13 mouse cellular contexts compared by ENCODE assay signal in the genomic region with DNA sequence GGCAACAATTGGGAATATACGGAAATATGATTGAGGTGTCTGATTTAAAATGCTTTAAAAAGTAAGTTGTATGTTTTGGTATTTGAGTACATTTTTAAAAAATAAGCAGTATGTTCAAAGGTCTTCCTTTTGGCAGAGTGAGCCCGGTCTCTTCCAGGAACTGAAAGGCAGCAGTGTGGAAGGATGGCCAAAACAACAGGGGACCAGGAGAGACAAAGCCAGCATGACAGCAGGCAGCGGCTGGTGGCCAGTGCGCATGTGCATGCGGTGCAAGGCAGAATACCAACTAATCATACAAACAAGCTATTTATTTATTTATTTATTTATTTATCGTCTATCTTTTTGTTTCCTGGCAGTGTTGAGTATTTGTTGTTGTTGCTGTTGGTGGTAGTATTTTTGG. TPM values are rescaled to one million over a fixed set of nuclear protein-coding genes. Genes with fewer than 3 reads are reported as not detected.
DNase-seq lines count a peak whose midpoint lies in the region; ATAC-seq and TF ChIP-seq lines count a peak whose summit lies in the region.
"Had no signal": no experiment of that assay in that cellular context is flagged by ENCODE, and none has a peak within 500 bp of the region (broad histone marks: within the 10 kb centered on the region; RNA-seq: fewer than 3 reads in every experiment).

No protein-coding gene starts in this region.

- 88% methylated on average over 6 of the region's 6 CpGs for WGBS in heart, embryonic 10.5 days
- WGBS in lung, postnatal 0 days = 82% methylated on average over 6 of the region's 6 CpGs

- H3K4me2 ChIP-seq in lung, postnatal 0 days (replicated peaks; ENCODE audit: low read depth, low read length) = no peak overlapping the region
- H3K4me2 ChIP-seq: heart, embryonic 15.5 days; liver, embryonic 11.5 days had no signal

- TF ChIP-seq CTCF in lung, postnatal 0 days (IDR thresholded peaks at IDR 0.05) = no peak

- H3K27ac ChIP-seq in heart, embryonic 10.5 days = no peak overlapping the region
- no peak overlapping the region for H3K27ac ChIP-seq in lung, postnatal 0 days (ENCODE audit: low read length)
- H3K27ac ChIP-seq: embryonic facial prominence, embryonic 10.5 days; forebrain, embryonic 10.5 days; heart, embryonic 15.5 days had no signal

- H3K9ac ChIP-seq in lung, postnatal 0 days (replicated peaks; ENCODE audit: low read depth) = no peak overlapping the region
- H3K9ac ChIP-seq: heart, embryonic 15.5 days had no signal

- H3K4me3 ChIP-seq in heart, embryonic 10.5 days = no peak overlapping the region
- H3K4me3 ChIP-seq in lung, postnatal 0 days (ENCODE audit: low read depth, low read length) = no peak overlapping the region
- H3K4me3 ChIP-seq: embryonic facial prominence, embryonic 10.5 days; forebrain, embryonic 10.5 days; heart, embryonic 15.5 days had no signal

- H3K9me3 ChIP-seq in heart, embryonic 10.5 days = no peaks in the 10 kb centered on the region
- H3K9me3 ChIP-seq in lung, postnatal 0 days (ENCODE audit: low read length) = no peaks in the 10 kb centered on the region
- H3K9me3 ChIP-seq: embryonic facial prominence, embryonic 10.5 days; forebrain, embryonic 10.5 days; heart, embryonic 15.5 days had no signal

- no peaks in the 10 kb centered on the region for H3K27me3 ChIP-seq in heart, embryonic 10.5 days (ENCODE audit: insufficient read depth, poor library complexity, severe bottlenecking)
- no peaks in the 10 kb centered on the region for H3K27me3 ChIP-seq in lung, postnatal 0 days (replicated peaks; ENCODE audit: insufficient read depth, low read length)
- H3K27me3 ChIP-seq: heart, embryonic 15.5 days had no signal

- TF ChIP-seq EP300 in lung, postnatal 0 days (IDR thresholded peaks at IDR 0.05) = no peak

- no peaks in the 10 kb centered on the region for H3K36me3 ChIP-seq in heart, embryonic 10.5 days
- H3K36me3 ChIP-seq in lung, postnatal 0 days (ENCODE audit: insufficient read depth, low read length) = no peaks in the 10 kb centered on the region
- H3K36me3 ChIP-seq: embryonic facial prominence, embryonic 10.5 days; forebrain, embryonic 10.5 days; heart, embryonic 15.5 days had no signal

- ATAC-seq in lung, postnatal 0 days = no peak
- ATAC-seq in erythroid progenitor cell, adult 5-6 weeks (replicated peaks; ENCODE audit: low FRiP score, poor library complexity, severe bottlenecking) = no peak

- intact Hi-C loops in heart, postnatal 10 days (cut with DNase I) = no loop called here

- DNase-seq in heart, postnatal 10 days = peak; percentile 41 to 62
- no peak for DNase-seq in heart, embryonic 10.5 days (ENCODE audit: low spot score)
- DNase-seq in lung, postnatal 36 days = peak; percentile 17
- DNase-seq in lung, postnatal 0 days (ENCODE audit: low spot score) = no peak
- peak; percentile 66 for DNase-seq in cerebellum, adult 11 months
- peak; percentile 81 to 83 for DNase-seq in cerebellum, postnatal 36 days
- no peak for DNase-seq in embryo, embryonic 11 days
- DNase-seq: thymus, postnatal 14 days had no signal

- H3K4me1 ChIP-seq in heart, embryonic 10.5 days = no peaks in the 10 kb centered on the region
- no peaks in the 10 kb centered on the region for H3K4me1 ChIP-seq in lung, postnatal 0 days (ENCODE audit: insufficient read depth, low read depth, low read length)
- H3K4me1 ChIP-seq: embryonic facial prominence, embryonic 10.5 days; heart, embryonic 15.5 days had no signal

RNA-seq across cellular contexts. Expression of gene Krr1, which starts 59.9 kb away (rescaled TPM):
- 10 to 100 TPM; 21.2 to 22.1 TPM for total RNA-seq in heart, postnatal 10 days (2021)
- 34.9 and 41.0 TPM in 2 replicates for polyA plus RNA-seq in heart, embryonic 10.5 days (2016; fragmentation: Nextera tagmentation; extraction: Ambion mirVana)
- 18.6 and 20.6 TPM in 2 replicates for polyA plus RNA-seq in lung, postnatal 0 days (2015; fragmentation: Nextera tagmentation; extraction: Ambion mirVana)
- 16.8 and 21.6 TPM in 2 replicates for total RNA-seq in erythroid progenitor cell, adult 5-6 weeks (2015; ENCODE audit: low replicate concordance)
- 6.3 and 12.6 TPM in 2 replicates for total RNA-seq in erythroid progenitor cell, adult 5-6 weeks (2017; ENCODE audit: low replicate concordance)

Comparison
In these comparisons a context has a peak if more than half of its experiments do, and no peak if none do; other contexts are left out.
1. DNase-seq: peak in heart, postnatal 10 days (2 of 2), lung, postnatal 36 days (single experiment), cerebellum, adult 11 months (single experiment) and cerebellum, postnatal 36 days (2 of 2); none in heart, embryonic 10.5 days (single experiment), lung, postnatal 0 days (single experiment) and embryo, embryonic 11 days (single experiment).